Mouse (Mus musculus): Measurements from ENCODE around the gene Peak1.

DNA sequence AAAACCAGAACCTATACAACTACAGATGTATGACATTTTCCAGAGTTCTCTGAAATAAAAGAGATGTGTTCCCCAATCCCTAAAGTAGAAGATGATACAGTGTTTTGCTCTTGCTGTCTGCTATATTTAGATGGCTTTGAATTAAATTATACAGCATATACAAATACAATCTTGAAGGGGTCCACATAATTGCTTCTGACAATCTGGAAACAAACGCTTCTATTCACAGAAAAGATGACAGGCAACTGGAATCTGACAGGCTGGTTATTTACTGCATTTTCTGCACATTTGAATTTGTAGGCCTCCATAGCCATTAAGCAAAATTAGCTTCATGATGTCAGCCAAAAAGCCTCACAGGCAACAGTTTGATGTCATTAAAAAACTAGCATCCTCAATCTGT is 35.1 kb downstream of the Peak1 start:
- no peak for TF ChIP-seq CTCF (IDR thresholded peaks at IDR 0.05; ENCODE audit: borderline replicate concordance, extremely low read depth, insufficient read depth, insufficient read length)
- no peak for TF ChIP-seq POLR2A (IDR thresholded peaks at IDR 0.05; ENCODE audit: borderline replicate concordance, extremely low read depth, insufficient read depth, insufficient read length, poor library complexity, severe bottlenecking)

Measured in brain, embryonic 14.5 days (tissue).